Mouse (Mus musculus) kidney, postnatal 36 days (tissue): ENCODE data around the gene Nudt3.
A peak's percentile ranks its signal among the peaks of the same experiment; 100 is the strongest.

Experiments
- DNase-seq, 2 experiments: peaks; one replicate each; pipeline ENCODE4 v3.0.0; 2021 to 2022; ENCODE audit warnings: mixed read lengths in 2 of 2

Nudt3 gene

GRCm38 (mm10) chr17:27596376-27597190, 26.7 kb downstream of the Nudt3 start:
- no peak for DNase-seq

GRCm38 (mm10) chr17:27595659-27596375, 27.5 kb downstream of the Nudt3 start:
- no peak for DNase-seq

- DNase-seq: no peak
These were observed 30.8 kb downstream of the Nudt3 start for GRCm38 (mm10) chr17:27592565-27592910.

- no peak for DNase-seq
These were observed 31.3 kb downstream of the Nudt3 start for GRCm38 (mm10) chr17:27591826-27592564.

GRCm38 (mm10) chr17:27588231-27588630, 35.1 kb downstream of the Nudt3 start:
- DNase-seq: no peak

- peak; percentile 73 to 79 for DNase-seq
These were observed 36.0 kb downstream of the Nudt3 start for GRCm38 (mm10) chr17:27587252-27587651.

- DNase-seq: peak in 1 of 2 experiments; percentile 27
These were observed 36.6 kb downstream of the Nudt3 start for GRCm38 (mm10) chr17:27586661-27587060.

- DNase-seq: no peak
These were observed 40.0 kb downstream of the Nudt3 start for GRCm38 (mm10) chr17:27583185-27583894.

- no peak for DNase-seq
These were observed 42.8 kb downstream of the Nudt3 start for GRCm38 (mm10) chr17:27580392-27581068.

GRCm38 (mm10) chr17:27579816-27580215, 43.5 kb downstream of the Nudt3 start:
- DNase-seq: no peak

- DNase-seq: peak in 1 of 2 experiments; percentile 34
These were observed 44.8 kb downstream of the Nudt3 start for GRCm38 (mm10) chr17:27578487-27578886.

GRCm38 (mm10) chr17:27577468-27577867, 45.8 kb downstream of the Nudt3 start:
- peak in 1 of 2 experiments; percentile 51 for DNase-seq

GRCm38 (mm10) chr17:27576056-27576455, 47.2 kb downstream of the Nudt3 start:
- DNase-seq: no peak

- no peak for DNase-seq
These were observed 48.0 kb downstream of the Nudt3 start for GRCm38 (mm10) chr17:27575116-27575776.

- peak; percentile 60 to 72 for DNase-seq
These were observed 48.7 kb downstream of the Nudt3 start for GRCm38 (mm10) chr17:27574470-27575115.

GRCm38 (mm10) chr17:27573772-27574320, 49.4 kb downstream of the Nudt3 start:
- no peak for DNase-seq

GRCm38 (mm10) chr17:27571315-27571714, 52.0 kb downstream of the Nudt3 start:
- no peak for DNase-seq

- DNase-seq: no peak
These were observed 55.1 kb downstream of the Nudt3 start for GRCm38 (mm10) chr17:27568228-27568627.

- DNase-seq: no peak
These were observed 57.4 kb downstream of the Nudt3 start for GRCm38 (mm10) chr17:27565942-27566267.

GRCm38 (mm10) chr17:27565163-27565941, 57.9 kb downstream of the Nudt3 start, which contains the start of gene AI413582:
AI413582 (minus strand) TSS chr17:27565756.
- peak; percentile 95 to 97 for DNase-seq
